Mouse (Mus musculus) lung, postnatal 25 days (tissue): ENCODE measurements around the gene Zfp639.

ENCODE experiments used
- DNase-seq: peaks from one replicate; pipeline ENCODE4 v3.0.0; 2022; ENCODE audit warnings: low spot score

Zfp639 gene

GRCm38 (mm10) chr3:32505841-32506240, 4.2 kb upstream of the Zfp639 start:
- DNase-seq, result no peak

GRCm38 (mm10) chr3:32506366-32507225, 3.5 kb upstream of the Zfp639 start:
- DNase-seq, result peak; percentile 19

- DNase-seq, result peak; percentile 74
Observed at GRCm38 (mm10) chr3:32508666-32509324, 1.3 kb upstream of the Zfp639 start.

- peak; percentile 96 for DNase-seq
Observed at GRCm38 (mm10) chr3:32510375-32511190, 524 bp downstream of the Zfp639 start.

GRCm38 (mm10) chr3:32511191-32511550, 1.1 kb downstream of the Zfp639 start:
- DNase-seq, result peak; percentile 10

- no peak for DNase-seq
Observed at GRCm38 (mm10) chr3:32512686-32513284, 2.7 kb downstream of the Zfp639 start.

- DNase-seq, result no peak
Observed at GRCm38 (mm10) chr3:32513528-32513927, 3.5 kb downstream of the Zfp639 start.

GRCm38 (mm10) chr3:32527181-32527580, 17.1 kb downstream of the Zfp639 start:
- no peak for DNase-seq

GRCm38 (mm10) chr3:32529303-32529898, 19.3 kb downstream of the Zfp639 start, which contains the start of gene Mfn1:
Mfn1 (plus strand) TSS chr3:32529465.
- DNase-seq, result peak; percentile 96

- DNase-seq, result no peak
Observed at GRCm38 (mm10) chr3:32530041-32530440, 20.0 kb downstream of the Zfp639 start.

GRCm38 (mm10) chr3:32535692-32536091, 25.6 kb downstream of the Zfp639 start:
- no peak for DNase-seq

- DNase-seq, result peak; percentile 77
Observed at GRCm38 (mm10) chr3:32537556-32537955, 27.5 kb downstream of the Zfp639 start.

GRCm38 (mm10) chr3:32538091-32538490, 28.0 kb downstream of the Zfp639 start:
- DNase-seq, result no peak

- DNase-seq, result no peak
Observed at GRCm38 (mm10) chr3:32553061-32553460, 43.0 kb downstream of the Zfp639 start.

GRCm38 (mm10) chr3:32563401-32563800, 53.3 kb downstream of the Zfp639 start:
- no peak for DNase-seq
